Mouse (Mus musculus): Measurements from ENCODE around the gene Adh1. TPM values are rescaled to one million over a fixed set of nuclear protein-coding genes. Genes with fewer than 3 reads are reported as not detected.

Gene Adh1
- polyA plus RNA-seq, 1 experiment = not detected

GRCm38 (mm10) chr3:138230266-138230665, 30.5 kb upstream of the Adh1 start:
- Histone ChIP-seq H3K4me3 (no peak overlapping the region), H3ac (ENCODE audit: control insufficient read depth, insufficient read length) (no peak overlapping the region), H3K79me2 (ENCODE audit: control insufficient read depth, insufficient read depth) (no peaks in the 10 kb centered on the region), H3K36me3 (ENCODE audit: control insufficient read depth, insufficient read depth) (peaks cover 40% of the 10 kb centered on the region), H3K4me2 (ENCODE audit: low read depth) (no peak overlapping the region), H3K27me3 (ENCODE audit: control insufficient read depth, insufficient read depth, insufficient read length) (no peaks in the 10 kb centered on the region)
- no peak for TF ChIP-seq E2F4 (IDR thresholded peaks at IDR 0.05; ENCODE audit: insufficient read depth)
- no peak for TF ChIP-seq TCF3 (IDR thresholded peaks at IDR 0.05; ENCODE audit: insufficient read length, low read depth)
- TF ChIP-seq POLR2A (IDR thresholded peaks at IDR 0.05; ENCODE audit: insufficient read length, low read depth) = no peak
- no peak for TF ChIP-seq POLR2AphosphoS2 (IDR thresholded peaks at IDR 0.05; ENCODE audit: insufficient read length, low read depth)
- TF ChIP-seq MYOG (IDR thresholded peaks at IDR 0.05; ENCODE audit: control insufficient read depth in 1 of 3, insufficient read depth in 1 of 3, insufficient read length in 2 of 3, low read depth in 2 of 3) = no peak
- TF ChIP-seq MAX (IDR thresholded peaks at IDR 0.05; ENCODE audit: low read depth) = no peak
- no peak for TF ChIP-seq SRF (IDR thresholded peaks at IDR 0.05; ENCODE audit: control insufficient read depth, insufficient read length, low read depth)
- no peak for TF ChIP-seq USF1 (IDR thresholded peaks at IDR 0.05; ENCODE audit: low read depth)
- TF ChIP-seq REST (IDR thresholded peaks at IDR 0.05; ENCODE audit: insufficient read depth, insufficient read length) = no peak
- TF ChIP-seq TCF12 (IDR thresholded peaks at IDR 0.05; ENCODE audit: insufficient read depth, poor library complexity, severe bottlenecking) = no peak
- no peak for TF ChIP-seq MYOD1 (IDR thresholded peaks at IDR 0.05; ENCODE audit: control insufficient read depth in 1 of 3, insufficient read length in 2 of 3, low read depth in 2 of 3)
- no peak for TF ChIP-seq CEBPB (IDR thresholded peaks at IDR 0.05; ENCODE audit: insufficient read depth, poor library complexity, severe bottlenecking)

- Histone ChIP-seq H3K4me3 (no peak overlapping the region), H3K36me3 (ENCODE audit: control insufficient read depth, insufficient read depth) (peaks cover 32% of the 10 kb centered on the region), H3K4me2 (ENCODE audit: low read depth) (no peak overlapping the region), H3K27me3 (ENCODE audit: control insufficient read depth, insufficient read depth, insufficient read length) (no peaks in the 10 kb centered on the region), H3ac (ENCODE audit: control insufficient read depth, insufficient read length) (no peak overlapping the region), H3K79me2 (ENCODE audit: control insufficient read depth, insufficient read depth) (no peaks in the 10 kb centered on the region)
- TF ChIP-seq POLR2A (IDR thresholded peaks at IDR 0.05; ENCODE audit: insufficient read length, low read depth) (no peak), MYOG (IDR thresholded peaks at IDR 0.05; ENCODE audit: control insufficient read depth in 1 of 3, insufficient read depth in 1 of 3, insufficient read length in 2 of 3, low read depth in 2 of 3) (no peak), POLR2AphosphoS2 (IDR thresholded peaks at IDR 0.05; ENCODE audit: insufficient read length, low read depth) (no peak), MYOD1 (IDR thresholded peaks at IDR 0.05; ENCODE audit: control insufficient read depth in 1 of 3, insufficient read length in 2 of 3, low read depth in 2 of 3) (no peak), REST (IDR thresholded peaks at IDR 0.05; ENCODE audit: insufficient read depth, insufficient read length) (no peak)
These were observed 29.3 kb upstream of the Adh1 start for GRCm38 (mm10) chr3:138231531-138231930.

GRCm38 (mm10) chr3:138236546-138237163, 24.1 kb upstream of the Adh1 start:
- Histone ChIP-seq H3K4me3 (no peak overlapping the region), H3K36me3 (ENCODE audit: control insufficient read depth, insufficient read depth) (no peaks in the 10 kb centered on the region), H3K79me2 (ENCODE audit: control insufficient read depth, insufficient read depth) (no peaks in the 10 kb centered on the region), H3K4me2 (ENCODE audit: low read depth) (no peak overlapping the region), H3ac (ENCODE audit: control insufficient read depth, insufficient read length) (no peak overlapping the region), H3K27me3 (ENCODE audit: control insufficient read depth, insufficient read depth, insufficient read length) (no peaks in the 10 kb centered on the region)
- TF ChIP-seq E2F4 (IDR thresholded peaks at IDR 0.05; ENCODE audit: insufficient read depth) = no peak

- Histone ChIP-seq H3ac (ENCODE audit: control insufficient read depth, insufficient read length) (no peak overlapping the region), H3K4me2 (ENCODE audit: low read depth) (no peak overlapping the region), H3K4me3 (no peak overlapping the region), H3K27me3 (ENCODE audit: control insufficient read depth, insufficient read depth, insufficient read length) (peaks cover 5% of the 10 kb centered on the region), H3K79me2 (ENCODE audit: control insufficient read depth, insufficient read depth) (no peaks in the 10 kb centered on the region), H3K36me3 (ENCODE audit: control insufficient read depth, insufficient read depth) (no peaks in the 10 kb centered on the region)
- no peak for TF ChIP-seq MYOD1 (IDR thresholded peaks at IDR 0.05; ENCODE audit: control insufficient read depth in 1 of 3, insufficient read length in 2 of 3, low read depth in 2 of 3)
- no peak for TF ChIP-seq MAX (IDR thresholded peaks at IDR 0.05; ENCODE audit: low read depth)
- TF ChIP-seq POLR2A (IDR thresholded peaks at IDR 0.05; ENCODE audit: insufficient read length, low read depth) = no peak
- no peak for TF ChIP-seq TCF12 (IDR thresholded peaks at IDR 0.05; ENCODE audit: insufficient read depth, poor library complexity, severe bottlenecking)
- TF ChIP-seq SRF (IDR thresholded peaks at IDR 0.05; ENCODE audit: control insufficient read depth, insufficient read length, low read depth) = no peak
- no peak for TF ChIP-seq E2F4 (IDR thresholded peaks at IDR 0.05; ENCODE audit: insufficient read depth)
- TF ChIP-seq POLR2AphosphoS2 (IDR thresholded peaks at IDR 0.05; ENCODE audit: insufficient read length, low read depth) = no peak
- TF ChIP-seq CEBPB (IDR thresholded peaks at IDR 0.05; ENCODE audit: insufficient read depth, poor library complexity, severe bottlenecking) = no peak
- TF ChIP-seq MYOG (IDR thresholded peaks at IDR 0.05; ENCODE audit: control insufficient read depth in 1 of 3, insufficient read depth in 1 of 3, insufficient read length in 2 of 3, low read depth in 2 of 3) = no peak
- TF ChIP-seq TCF3 (IDR thresholded peaks at IDR 0.05; ENCODE audit: insufficient read length, low read depth) = no peak
- TF ChIP-seq REST (IDR thresholded peaks at IDR 0.05; ENCODE audit: insufficient read depth, insufficient read length) = no peak
- TF ChIP-seq USF1 (IDR thresholded peaks at IDR 0.05; ENCODE audit: low read depth) = no peak
These were observed 22.7 kb upstream of the Adh1 start for GRCm38 (mm10) chr3:138238046-138238445.

GRCm38 (mm10) chr3:138239461-138239860, 21.3 kb upstream of the Adh1 start:
- no peak overlapping the region for H3K4me2 ChIP-seq (ENCODE audit: low read depth)
- peaks cover 5% of the 10 kb centered on the region for H3K27me3 ChIP-seq (ENCODE audit: control insufficient read depth, insufficient read depth, insufficient read length)
- no peaks in the 10 kb centered on the region for H3K36me3 ChIP-seq (ENCODE audit: control insufficient read depth, insufficient read depth)
- no peak overlapping the region for H3ac ChIP-seq (ENCODE audit: control insufficient read depth, insufficient read length)
- no peaks in the 10 kb centered on the region for H3K79me2 ChIP-seq (ENCODE audit: control insufficient read depth, insufficient read depth)
- H3K4me3 ChIP-seq = no peak overlapping the region
- no peak for TF ChIP-seq USF1 (IDR thresholded peaks at IDR 0.05; ENCODE audit: low read depth)
- TF ChIP-seq SRF (IDR thresholded peaks at IDR 0.05; ENCODE audit: control insufficient read depth, insufficient read length, low read depth) = no peak
- no peak for TF ChIP-seq MAX (IDR thresholded peaks at IDR 0.05; ENCODE audit: low read depth)
- TF ChIP-seq MYOD1 (IDR thresholded peaks at IDR 0.05; ENCODE audit: control insufficient read depth in 1 of 3, insufficient read length in 2 of 3, low read depth in 2 of 3) = no peak
- no peak for TF ChIP-seq CEBPB (IDR thresholded peaks at IDR 0.05; ENCODE audit: insufficient read depth, poor library complexity, severe bottlenecking)
- no peak for TF ChIP-seq MYOG (IDR thresholded peaks at IDR 0.05; ENCODE audit: control insufficient read depth in 1 of 3, insufficient read depth in 1 of 3, insufficient read length in 2 of 3, low read depth in 2 of 3)
- no peak for TF ChIP-seq TCF3 (IDR thresholded peaks at IDR 0.05; ENCODE audit: insufficient read length, low read depth)
- no peak for TF ChIP-seq POLR2AphosphoS2 (IDR thresholded peaks at IDR 0.05; ENCODE audit: insufficient read length, low read depth)

All from myocyte (in vitro differentiated cells).